Mouse (Mus musculus) limb, embryonic 14.5 days (tissue): ENCODE measurements around the gene Atpif1. TPM values are rescaled to one million over a fixed set of nuclear protein-coding genes. Genes with fewer than 3 reads are reported as not detected.

ENCODE experiments used
- ATAC-seq: fragments of 200-750 bp; cut with Nextera tagmentation; 2 replicates; pipeline ENCODE4 v1.8.0; 2017; ENCODE audit warnings: low read depth, moderate number of reproducible peaks, moderate TSS enrichment; ENCODE audit not compliant: low FRiP score
- DNase-seq: peaks from one replicate; pipeline ENCODE4 v3.0.0-alpha.2; 2015; ENCODE audit warnings: low spot score
- H3K27ac ChIP-seq: fragments of 300-500 bp; sonication (generic); replicated peaks from 2 replicates; pipeline ENCODE4 v1.5.1; 2014; ENCODE audit warnings: low read depth, mild to moderate bottlenecking, low read length, moderate library complexity, mixed read lengths
- H3K27me3 ChIP-seq: fragments of 300-500 bp; sonication (generic); 2 replicates; pipeline ENCODE4 v1.6.1; 2014; ENCODE audit warnings: low read length, mixed read lengths; ENCODE audit not compliant: control insufficient read depth, insufficient read depth
- H3K36me3 ChIP-seq: fragments of 300-500 bp; sonication (generic); 2 replicates; pipeline ENCODE4 v1.6.1; 2014; ENCODE audit warnings: mild to moderate bottlenecking, low read length, moderate library complexity, mixed read lengths; ENCODE audit not compliant: control insufficient read depth, insufficient read depth
- H3K4me1 ChIP-seq: fragments of 300-500 bp; sonication (generic); 2 replicates; pipeline ENCODE4 v1.6.1; 2014; ENCODE audit warnings: antibody characterized with exemption, low read length, mixed read lengths; ENCODE audit not compliant: control insufficient read depth, insufficient read depth
- H3K4me2 ChIP-seq: fragments of 300-500 bp; sonication (generic); replicated peaks from 2 replicates; pipeline ENCODE4 v1.6.1; 2014; ENCODE audit warnings: low read depth, mild to moderate bottlenecking, low read length, moderate library complexity; ENCODE audit not compliant: severe bottlenecking
- H3K4me3 ChIP-seq: fragments of 300-500 bp; sonication (generic); replicated peaks from 2 replicates; pipeline ENCODE4 v1.5.1; 2014; ENCODE audit warnings: low read length
- H3K9ac ChIP-seq: fragments of 300-500 bp; sonication (generic); 2 replicates; pipeline ENCODE4 v1.6.1; 2014; ENCODE audit warnings: mild to moderate bottlenecking, low read depth, low read length, moderate library complexity; ENCODE audit not compliant: severe bottlenecking
- H3K9me3 ChIP-seq: fragments of 300-500 bp; sonication (generic); 2 replicates; pipeline ENCODE4 v1.6.1; 2016; ENCODE audit warnings: low read length; ENCODE audit not compliant: control insufficient read depth
- POLR2A ChIP-seq: fragments of 200-500 bp; IDR thresholded peaks from 2 replicates; pipeline ENCODE4 v1.8.0; 2012; ENCODE audit warnings: inconsistent platforms, mild to moderate bottlenecking, moderate library complexity, borderline replicate concordance; ENCODE audit not compliant: insufficient read depth, insufficient read length; ENCODE audit errors: extremely low read depth
- WGBS: fragments of 180-500 bp; shearing (Covaris S2); extraction: QIAGEN DNeasy Blood & Tissue Kit; methylation state at CpG from one replicate; pipeline ENCODE4 v1.1.7; 2014; 5-methylcytosine and 5-hydroxymethylcytosine counted together
- polyA plus RNA-seq, 2 experiments: library from polyadenylated mRNA; depleted of rRNA in 1 of 2; stranded (reverse) in 1 of 2; unstranded in 1 of 2; fragments of >200 nt; fragmentation: Nextera tagmentation in 1 of 2; extraction: Ambion mirVana in 1 of 2; gene quantifications; 2 replicates each; pipeline versions ENCODE4 v1.2.1 to v1.2.3; 2012 to 2014

Atpif1 gene
- polyA plus RNA-seq, 2 experiments, result 583 to 986 TPM

- H3K9ac ChIP-seq, result no peak overlapping the region
- H3K27me3 ChIP-seq, result no peaks in the 10 kb centered on the region
- WGBS, result 73% methylated on average over 8 of the region's 8 CpGs
- no peaks in the 10 kb centered on the region for H3K9me3 ChIP-seq
- ATAC-seq (no peak), DNase-seq (no peak)
- H3K27ac ChIP-seq, result no peak overlapping the region
- H3K4me1 ChIP-seq, result no peaks in the 10 kb centered on the region
- H3K4me2 ChIP-seq, result no peak overlapping the region
- H3K4me3 ChIP-seq, result no peak overlapping the region
- H3K36me3 ChIP-seq, result peaks cover 44% of the 10 kb centered on the region
- no peak for TF ChIP-seq POLR2A
Observed at GRCm38 (mm10) chr4:132554653-132555052, 21.2 kb upstream of the Atpif1 start.

- Histone ChIP-seq H3K9me3 (no peaks in the 10 kb centered on the region), H3K4me3 (no peak overlapping the region), H3K27ac (no peak overlapping the region), H3K36me3 (peaks cover 49% of the 10 kb centered on the region), H3K27me3 (no peaks in the 10 kb centered on the region), H3K4me1 (no peaks in the 10 kb centered on the region), H3K9ac (no peak overlapping the region), H3K4me2 (no peak overlapping the region)
- no peak for TF ChIP-seq POLR2A
- ATAC-seq (no peak), DNase-seq (no peak)
- 65% methylated on average over 5 of the region's 5 CpGs for WGBS
Observed at GRCm38 (mm10) chr4:132554221-132554620, 20.8 kb upstream of the Atpif1 start.

GRCm38 (mm10) chr4:132545851-132546250 lies 12.4 kb upstream of the Atpif1 start:
- Histone ChIP-seq H3K36me3 (peaks cover 92% of the 10 kb centered on the region), H3K4me3 (no peak overlapping the region), H3K27ac (no peak overlapping the region), H3K4me1 (no peaks in the 10 kb centered on the region), H3K27me3 (no peaks in the 10 kb centered on the region), H3K9ac (no peak overlapping the region), H3K9me3 (no peaks in the 10 kb centered on the region), H3K4me2 (no peak overlapping the region)
- ATAC-seq (no peak; the same call in 1 of the 2 replicates), DNase-seq (peak; percentile 71)
- no peak for TF ChIP-seq POLR2A
- WGBS, result 42% methylated on average over 8 of the region's 8 CpGs

- no peak overlapping the region for H3K27ac ChIP-seq
- H3K4me1 ChIP-seq, result no peaks in the 10 kb centered on the region
- H3K36me3 ChIP-seq, result peaks cover 86% of the 10 kb centered on the region
- H3K4me2 ChIP-seq, result no peak overlapping the region
- 65% methylated on average over 1 of the region's 1 CpGs for WGBS
- H3K27me3 ChIP-seq, result no peaks in the 10 kb centered on the region
- DNase-seq (no peak), ATAC-seq (no peak)
- H3K9me3 ChIP-seq, result no peaks in the 10 kb centered on the region
- no peak overlapping the region for H3K9ac ChIP-seq
- no peak overlapping the region for H3K4me3 ChIP-seq
- no peak for TF ChIP-seq POLR2A
Observed at GRCm38 (mm10) chr4:132542724-132543123, 9.3 kb upstream of the Atpif1 start.

GRCm38 (mm10) chr4:132541413-132541812 lies 8.0 kb upstream of the Atpif1 start:
- Histone ChIP-seq H3K27ac (no peak overlapping the region), H3K4me3 (no peak overlapping the region), H3K4me2 (no peak overlapping the region), H3K27me3 (no peaks in the 10 kb centered on the region), H3K36me3 (peaks cover 78% of the 10 kb centered on the region), H3K9ac (no peak overlapping the region), H3K9me3 (no peaks in the 10 kb centered on the region), H3K4me1 (peaks cover 5% of the 10 kb centered on the region)
- no peak for TF ChIP-seq POLR2A
- ATAC-seq (no peak), DNase-seq (no peak)
- 84% methylated on average over 4 of the region's 4 CpGs for WGBS

GRCm38 (mm10) chr4:132539481-132539880 lies 6.0 kb upstream of the Atpif1 start:
- H3K4me3 ChIP-seq, result no peak overlapping the region
- H3K4me1 ChIP-seq, result peaks cover 8% of the 10 kb centered on the region
- WGBS, result 93% methylated on average over 5 of the region's 5 CpGs
- no peak overlapping the region for H3K27ac ChIP-seq
- H3K9ac ChIP-seq, result no peak overlapping the region
- no peaks in the 10 kb centered on the region for H3K27me3 ChIP-seq
- H3K4me2 ChIP-seq, result no peak overlapping the region
- no peak for TF ChIP-seq POLR2A
- DNase-seq (no peak), ATAC-seq (no peak)
- H3K36me3 ChIP-seq, result peaks cover 64% of the 10 kb centered on the region
- no peaks in the 10 kb centered on the region for H3K9me3 ChIP-seq
